9 mouse cellular contexts compared by ENCODE assay signal in the genomic region with DNA sequence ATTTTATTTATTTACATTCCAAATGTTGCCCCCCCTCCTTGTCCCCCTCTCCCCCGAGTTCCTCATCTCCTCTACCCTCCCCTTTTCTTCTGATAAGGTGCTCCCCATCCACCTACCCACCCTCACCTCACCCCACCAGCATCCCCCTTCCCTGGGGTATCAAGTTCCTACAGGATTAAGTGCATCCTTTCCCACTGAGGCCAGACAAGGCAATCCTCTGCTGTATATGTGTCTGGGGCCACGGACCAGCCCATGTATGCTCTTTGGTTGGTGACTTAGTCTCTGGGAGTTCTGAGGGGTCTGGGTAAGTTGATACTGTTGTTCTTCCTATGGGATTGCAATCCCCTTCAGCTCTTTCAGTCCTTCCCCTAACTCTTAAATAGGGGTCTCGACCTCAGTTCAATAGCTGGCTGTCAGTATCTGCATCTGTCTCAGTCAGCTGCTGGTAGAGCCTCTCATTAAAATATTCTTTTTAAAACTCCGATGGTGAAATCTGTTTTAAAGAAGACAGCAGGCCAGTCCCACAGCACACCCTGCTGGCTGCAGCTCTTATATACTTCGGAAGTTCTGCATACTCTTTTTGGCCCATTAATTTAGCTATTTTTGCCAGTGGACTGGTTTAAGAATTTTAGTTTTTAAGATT. TPM values are rescaled to one million over a fixed set of nuclear protein-coding genes. Genes with fewer than 3 reads are reported as not detected.
A peak's percentile ranks its signal among the peaks of the same experiment; 100 is the strongest.
DNase-seq lines count a peak whose midpoint lies in the region; ATAC-seq and TF ChIP-seq lines count a peak whose summit lies in the region.
"Had no signal": no experiment of that assay in that cellular context is flagged by ENCODE, and none has a peak within 500 bp of the region (broad histone marks: within the 10 kb centered on the region; RNA-seq: fewer than 3 reads in every experiment).

No protein-coding gene starts in this region.

- no peak for DNase-seq in heart, postnatal 25 days (ENCODE audit: low spot score)
- peak; percentile 40 for DNase-seq in CH12.LX (ENCODE audit: extremely low read depth)
- peak; percentile 17 for DNase-seq in c-Kit-positive CD71-negative TER-119-negative erythroid progenitor cells, embryonic 14.5 days (ENCODE audit: low read depth)
- peak; percentile 29 to 57 for DNase-seq in heart, postnatal 10 days
- DNase-seq in left cerebral cortex, postnatal 25 days (ENCODE audit: low spot score in 2 of 2): peak; percentile 50 to 58
- DNase-seq in naive thymus-derived CD4-positive, alpha-beta T cell, adult 2 months (ENCODE audit: low read depth): peak; percentile 70
- no peak for DNase-seq in urinary bladder, postnatal 4 days (ENCODE audit: low spot score in 2 of 2)
- DNase-seq: liver, embryonic 13.5 days had no signal

- H3K27me3 ChIP-seq in heart, embryonic 16.5 days (ENCODE audit: control insufficient read depth, insufficient read depth, low read length): 0 out of 2 replicates have a peak, but pooled peaks cover 2% of the 10 kb centered on the region
- H3K27me3 ChIP-seq in CH12.LX (replicated peaks): peaks cover 55% of the 10 kb centered on the region

- ATAC-seq in heart, embryonic 16.5 days (replicated peaks; ENCODE audit: extremely low read depth, insufficient read depth, low FRiP score): peak; percentile 24; the same call in 1 of the 2 replicates

- no peak for TF ChIP-seq POLR2A in CH12.LX (IDR thresholded peaks at IDR 0.05; ENCODE audit: low read depth, low read length)

- intact Hi-C loops in heart, postnatal 25 days (cut with DNase I): loop anchor here (1.0 to 2.0 kb wide), 2 partner anchors 204 to 245 kb away; no protein-coding TSS in a partner anchor
- intact Hi-C loops in heart, postnatal 10 days (cut with DNase I): loop anchor here (1.0 kb wide), 2 partner anchors 204 to 246 kb away; no protein-coding TSS in a partner anchor
- intact Hi-C loops in left cerebral cortex, postnatal 25 days (cut with DNase I): loop anchor here (10.0 kb wide), 2 partner anchors 207 to 1603 kb away; a partner anchor contains a TSS

- 10% methylated on average over 5 of the region's 5 CpGs for WGBS in heart, embryonic 16.5 days

- TF ChIP-seq CTCF in CH12.LX (conservative IDR thresholded peaks at IDR 0.05 in 1 of 2, IDR thresholded peaks at IDR 0.05 in 1 of 2; ENCODE audit: low read depth in 2 of 2, low read length in 2 of 2): peak in 1 of 2 experiments; percentile 74; a peak in 2 of 4 replicates

- H3K27ac ChIP-seq in heart, embryonic 16.5 days (ENCODE audit: low read length): no peak overlapping the region
- no peak overlapping the region for H3K27ac ChIP-seq in CH12.LX (ENCODE audit: insufficient read depth, low read depth)
- H3K27ac ChIP-seq: liver, embryonic 13.5 days had no signal

- TF ChIP-seq EP300 in CH12.LX (IDR thresholded peaks at IDR 0.05; ENCODE audit: low read length): no peak

- H3K4me3 ChIP-seq in heart, embryonic 16.5 days (ENCODE audit: low read length): no peak overlapping the region
- no peak overlapping the region for H3K4me3 ChIP-seq in CH12.LX (replicated peaks in 1 of 3; ENCODE audit: low read depth in 2 of 3, low read length in 2 of 3, poor library complexity in 1 of 3)
- H3K4me3 ChIP-seq: liver, embryonic 13.5 days had no signal

- in situ Hi-C loops in CH12.LX (cut with MboI; ENCODE audit: low pct_ligation_motif_present, low pct_unique_long_range_greater_than_20kb, low sequenced_read_pairs): no loop called here

- no peaks in the 10 kb centered on the region for H3K9me3 ChIP-seq in heart, embryonic 16.5 days (replicated peaks; ENCODE audit: control insufficient read depth, low read length)
- no peaks in the 10 kb centered on the region for H3K9me3 ChIP-seq in CH12.LX (replicated peaks; ENCODE audit: low read length)
- H3K9me3 ChIP-seq: liver, embryonic 13.5 days had no signal

- dilution Hi-C loops in CH12.LX (cut with MboI; ENCODE audit: extremely low pct_ligation_motif_present, extremely low pct_unique_long_range_greater_than_20kb, low sequenced_read_pairs): no loop called here

- H3K4me2 ChIP-seq in heart, embryonic 16.5 days (ENCODE audit: low read depth, low read length): no peak overlapping the region
- peak overlapping the region; percentile 21; the same call in 1 of the 2 replicates for H3K4me2 ChIP-seq in CH12.LX (ENCODE audit: insufficient read depth, low read depth, poor library complexity, severe bottlenecking)
- H3K4me2 ChIP-seq: liver, embryonic 13.5 days had no signal

- H3K4me1 ChIP-seq in heart, embryonic 16.5 days (ENCODE audit: control insufficient read depth, insufficient read depth, low read length): no peaks in the 10 kb centered on the region
- peaks cover 0 to 6% of the 10 kb centered on the region in 2 experiments; a peak in 2 of 4 replicates for H3K4me1 ChIP-seq in CH12.LX (ENCODE audit: control insufficient read depth in 1 of 2, insufficient read depth in 2 of 2)
- H3K4me1 ChIP-seq: liver, embryonic 13.5 days had no signal

- H3K9ac ChIP-seq in heart, embryonic 16.5 days (ENCODE audit: low read length): no peak overlapping the region
- H3K9ac ChIP-seq in CH12.LX (ENCODE audit: insufficient read depth, low read depth): no peak overlapping the region
- H3K9ac ChIP-seq: liver, embryonic 13.5 days had no signal

- H3K79me2 ChIP-seq in CH12.LX (replicated peaks; ENCODE audit: control insufficient read depth, extremely low read depth, insufficient read depth, poor library complexity, severe bottlenecking): no peaks in the 10 kb centered on the region

- TF ChIP-seq RAD21 in CH12.LX (IDR thresholded peaks at IDR 0.05; ENCODE audit: low read depth, low read length): peak; percentile 74

- H3K36me3 ChIP-seq in heart, embryonic 16.5 days (ENCODE audit: control insufficient read depth, insufficient read depth): no peaks in the 10 kb centered on the region
- H3K36me3 ChIP-seq in CH12.LX (replicated peaks in 1 of 2; ENCODE audit: control insufficient read depth in 1 of 2, insufficient read depth in 1 of 2, low read length in 1 of 2): no peaks in the 10 kb centered on the region
- H3K36me3 ChIP-seq: liver, embryonic 13.5 days had no signal

TF ChIP-seq in CH12.LX, 34 proteins besides CTCF, POLR2A, EP300 and RAD21:
- peak; percentile 60 for TF ChIP-seq SMC3 (IDR thresholded peaks at IDR 0.05; ENCODE audit: low read depth, low read length)
- no peak for TF ChIP-seq MAFK (IDR thresholded peaks at IDR 0.05; ENCODE audit: insufficient replicate concordance, low read length)

RNA-seq across cellular contexts. Expression of a gene that starts 17.0 kb away (rescaled TPM):
- polyA plus RNA-seq in heart, embryonic 16.5 days (2015; fragmentation: Nextera tagmentation; extraction: Ambion mirVana): 17.4 and 19.0 TPM in 2 replicates
- total RNA-seq in heart, postnatal 25 days (2021): 10 to 100 TPM in 1 of 2 experiments, 1 to 10 TPM in 1; 9.6 to 11.0 TPM
- total RNA-seq in CH12.LX (2012; rRNA removed) (13.2 and 17.4 TPM in 2 replicates), CH12.LX (2014; rRNA removed) (25.1 and 25.5 TPM in 2 replicates)
- polyA plus RNA-seq in CH12.LX (2012; ENCODE audit: insufficient read length, low read depth): 8.8 and 9.4 TPM in 2 replicates
- total RNA-seq in heart, postnatal 10 days (2021): 10 to 100 TPM; 19.4 to 20.1 TPM
- total RNA-seq in left cerebral cortex, postnatal 25 days (2021): 10 to 100 TPM; 26.5 to 27.5 TPM

Comparison
In these comparisons a context has a peak if more than half of its experiments do, and no peak if none do; other contexts are left out.
1. DNase-seq: peak in CH12.LX (single experiment), c-Kit-positive CD71-negative TER-119-negative erythroid progenitor cells, embryonic 14.5 days (single experiment), heart, postnatal 10 days (2 of 2), left cerebral cortex, postnatal 25 days (2 of 2) and naive thymus-derived CD4-positive, alpha-beta T cell, adult 2 months (single experiment); none in heart, postnatal 25 days (single experiment) and urinary bladder, postnatal 4 days (0 of 2).